7 mouse cellular contexts compared by ENCODE assay signal in genomic region chr13:58129687-58130246, GRCm38 (mm10). TPM values are rescaled to one million over a fixed set of nuclear protein-coding genes. Genes with fewer than 3 reads are reported as not detected.
DNase-seq lines count a peak whose midpoint lies in the region; ATAC-seq and TF ChIP-seq lines count a peak whose summit lies in the region.

No protein-coding gene starts in this region.

- H3K4me2 ChIP-seq in lung, postnatal 0 days (replicated peaks; ENCODE audit: low read depth, low read length): peak overlapping the region; percentile 81
- peak overlapping the region; percentile 73 for H3K4me2 ChIP-seq in intestine, embryonic 15.5 days (replicated peaks)

- no peaks in the 10 kb centered on the region for H3K27me3 ChIP-seq in lung, postnatal 0 days (replicated peaks; ENCODE audit: insufficient read depth, low read length)
- H3K27me3 ChIP-seq in embryonic facial prominence, embryonic 10.5 days (replicated peaks; ENCODE audit: low read depth, poor library complexity, severe bottlenecking): no peaks in the 10 kb centered on the region
- H3K27me3 ChIP-seq in intestine, embryonic 15.5 days (replicated peaks): no peaks in the 10 kb centered on the region

- no peaks in the 10 kb centered on the region for H3K36me3 ChIP-seq in lung, postnatal 0 days (ENCODE audit: insufficient read depth, low read length)
- peaks cover 24% of the 10 kb centered on the region for H3K36me3 ChIP-seq in embryonic facial prominence, embryonic 10.5 days (replicated peaks)
- no peaks in the 10 kb centered on the region for H3K36me3 ChIP-seq in intestine, embryonic 15.5 days

- DNase-seq in lung, postnatal 0 days (ENCODE audit: low spot score): no peak
- DNase-seq in lung, postnatal 14 days: no peak
- no peak for DNase-seq in embryonic facial prominence, embryonic 10.5 days (ENCODE audit: low spot score)
- no peak for DNase-seq in cerebellum, postnatal 10 days
- no peak for DNase-seq in left cerebral cortex, postnatal 25 days (ENCODE audit: low spot score in 2 of 2)

- TF ChIP-seq EP300 in lung, postnatal 0 days (IDR thresholded peaks at IDR 0.05): no peak

- H3K9ac ChIP-seq in lung, postnatal 0 days (replicated peaks; ENCODE audit: low read depth): no peak overlapping the region; the same call in 1 of the 2 replicates
- peak overlapping the region; percentile 99 for H3K9ac ChIP-seq in intestine, embryonic 15.5 days

- no peak for ATAC-seq in lung, postnatal 0 days
- ATAC-seq in intestine, embryonic 15.5 days: peak; percentile 0; the same call in 1 of the 2 replicates

- TF ChIP-seq POLR2A in olfactory bulb, adult 2 months (IDR thresholded peaks at IDR 0.05; ENCODE audit: insufficient read depth, low read depth, low read length): no peak

- H3K4me1 ChIP-seq in lung, postnatal 0 days (ENCODE audit: insufficient read depth, low read depth, low read length): no peaks in the 10 kb centered on the region
- peaks cover 23% of the 10 kb centered on the region for H3K4me1 ChIP-seq in embryonic facial prominence, embryonic 10.5 days
- peaks cover 12% of the 10 kb centered on the region for H3K4me1 ChIP-seq in intestine, embryonic 15.5 days (replicated peaks)
- H3K4me1 ChIP-seq in olfactory bulb, adult 2 months (ENCODE audit: control insufficient read depth, insufficient read depth, low read length): no peaks in the 10 kb centered on the region; the same call in 1 of the 2 replicates

- H3K27ac ChIP-seq in lung, postnatal 0 days (ENCODE audit: low read length): peak overlapping the region; percentile 98
- peak overlapping the region; percentile 100 for H3K27ac ChIP-seq in embryonic facial prominence, embryonic 10.5 days (replicated peaks)
- H3K27ac ChIP-seq in intestine, embryonic 15.5 days: peak overlapping the region; percentile 98
- H3K27ac ChIP-seq in olfactory bulb, adult 2 months (ENCODE audit: insufficient read depth, low read depth, low read length): peak overlapping the region; percentile 97

- peak overlapping the region; percentile 90 for H3K4me3 ChIP-seq in lung, postnatal 0 days (ENCODE audit: low read depth, low read length)
- H3K4me3 ChIP-seq in embryonic facial prominence, embryonic 10.5 days: peak overlapping the region; percentile 96
- peak overlapping the region; percentile 90 for H3K4me3 ChIP-seq in intestine, embryonic 15.5 days (replicated peaks)
- H3K4me3 ChIP-seq in olfactory bulb, adult 2 months (ENCODE audit: insufficient read depth, low read depth, low read length): peak overlapping the region; percentile 69

- no peaks in the 10 kb centered on the region for H3K9me3 ChIP-seq in lung, postnatal 0 days (ENCODE audit: low read length)
- H3K9me3 ChIP-seq in embryonic facial prominence, embryonic 10.5 days: no peaks in the 10 kb centered on the region
- H3K9me3 ChIP-seq in intestine, embryonic 15.5 days: no peaks in the 10 kb centered on the region

- WGBS in lung, postnatal 0 days: 17% methylated on average over 4 of the region's 4 CpGs
- 37% methylated on average over 4 of the region's 4 CpGs for WGBS in embryonic facial prominence, embryonic 10.5 days
- 28% methylated on average over 4 of the region's 4 CpGs for WGBS in intestine, embryonic 15.5 days
- 31% methylated on average over 4 of the region's 4 CpGs for WGBS in olfactory bulb, adult 2 months

- intact Hi-C loops in left cerebral cortex, postnatal 25 days (cut with DNase I): no loop called here

- TF ChIP-seq CTCF in lung, postnatal 0 days (IDR thresholded peaks at IDR 0.05): no peak
- TF ChIP-seq CTCF in olfactory bulb, adult 2 months (IDR thresholded peaks at IDR 0.05; ENCODE audit: insufficient read depth, low read depth, low read length): no peak

RNA-seq across cellular contexts. Expression of gene Hnrnpa0, which starts 1.4 kb away (rescaled TPM):
- polyA plus RNA-seq in lung, postnatal 0 days (2015; fragmentation: Nextera tagmentation; extraction: Ambion mirVana): 29.6 and 33.1 TPM in 2 replicates
- 44.5 and 52.5 TPM in 2 replicates for polyA plus RNA-seq in embryonic facial prominence, embryonic 10.5 days (2016; fragmentation: Nextera tagmentation; extraction: Ambion mirVana)
- polyA plus RNA-seq in intestine, embryonic 15.5 days (2015; fragmentation: Nextera tagmentation; extraction: Ambion mirVana): 28.2 and 36.2 TPM in 2 replicates
- polyA plus RNA-seq in olfactory bulb, adult 2 months (2012; ENCODE audit: insufficient read depth, insufficient read length, low replicate concordance, missing spikeins): 114 TPM in 1 of 2 replicates, not detected in the other
- total RNA-seq in left cerebral cortex, postnatal 25 days (2021): 100 to 1,000 TPM; 112 to 119 TPM

RNA-seq across cellular contexts. Expression of gene Klhl3, which starts 16.4 kb away (rescaled TPM):
- polyA plus RNA-seq in lung, postnatal 0 days (2015; fragmentation: Nextera tagmentation; extraction: Ambion mirVana): 2.7 and 3.9 TPM in 2 replicates
- polyA plus RNA-seq in embryonic facial prominence, embryonic 10.5 days (2016; fragmentation: Nextera tagmentation; extraction: Ambion mirVana): 1.7 and 1.8 TPM in 2 replicates
- polyA plus RNA-seq in intestine, embryonic 15.5 days (2015; fragmentation: Nextera tagmentation; extraction: Ambion mirVana): 2.6 and 2.8 TPM in 2 replicates
- polyA plus RNA-seq in olfactory bulb, adult 2 months (2012; ENCODE audit: insufficient read depth, insufficient read length, low replicate concordance, missing spikeins): not detected in 2 replicates
- total RNA-seq in left cerebral cortex, postnatal 25 days (2021): 10 to 100 TPM; 33.3 to 37.3 TPM

RNA-seq across cellular contexts. Expression of gene Idnk, which starts 27.7 kb away (rescaled TPM):
- 40.5 and 43.5 TPM in 2 replicates for polyA plus RNA-seq in lung, postnatal 0 days (2015; fragmentation: Nextera tagmentation; extraction: Ambion mirVana)
- polyA plus RNA-seq in embryonic facial prominence, embryonic 10.5 days (2016; fragmentation: Nextera tagmentation; extraction: Ambion mirVana): 43.2 and 43.3 TPM in 2 replicates
- polyA plus RNA-seq in intestine, embryonic 15.5 days (2015; fragmentation: Nextera tagmentation; extraction: Ambion mirVana): 43.0 and 44.0 TPM in 2 replicates
- polyA plus RNA-seq in olfactory bulb, adult 2 months (2012; ENCODE audit: insufficient read depth, insufficient read length, low replicate concordance, missing spikeins): not detected in 2 replicates
- 10 to 100 TPM; 28.3 to 30.0 TPM for total RNA-seq in left cerebral cortex, postnatal 25 days (2021)
